Mouse (Mus musculus): ENCODE measurements around the gene Cldn7.

DNA sequence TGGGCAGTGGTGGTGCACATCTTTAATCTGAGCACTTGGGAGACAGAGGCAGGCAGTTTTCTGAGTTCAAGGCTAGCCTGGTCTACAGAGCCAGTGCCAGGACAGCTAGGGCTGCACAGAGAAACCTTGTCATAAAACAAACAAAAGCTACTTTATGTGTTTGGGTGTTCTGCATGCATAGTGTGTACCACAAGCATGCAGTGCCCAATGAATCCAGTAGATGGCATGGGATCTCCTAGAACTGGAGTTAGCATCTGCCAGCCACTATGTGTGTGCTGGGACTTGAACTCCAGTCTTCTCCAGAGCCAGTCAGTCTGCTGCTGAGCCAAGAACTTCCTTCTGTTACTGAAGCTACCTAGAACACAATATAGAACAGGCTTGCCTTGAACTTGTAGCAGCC is 37.3 kb downstream of the Cldn7 start:
- TF ChIP-seq CTCF (IDR thresholded peaks at IDR 0.05; ENCODE audit: low read depth): peak; percentile 76
- TF ChIP-seq EP300 (IDR thresholded peaks at IDR 0.05; ENCODE audit: low read depth): no peak

All from liver, postnatal 0 days (tissue).